Mouse (Mus musculus) embryonic facial prominence, embryonic 10.5 days (tissue): ENCODE measurements around the gene Casc3. TPM values are rescaled to one million over a fixed set of nuclear protein-coding genes. Genes with fewer than 3 reads are reported as not detected.

Experiments used
- DNase-seq: peaks from one replicate; pipeline ENCODE4 v3.0.0-alpha.2; 2017; ENCODE audit warnings: low spot score
- H3K27ac ChIP-seq: fragments of 300-500 bp; sonication (generic); replicated peaks from 2 replicates; pipeline ENCODE4 v1.5.1; 2016; ENCODE audit warnings: mild to moderate bottlenecking
- H3K27me3 ChIP-seq: fragments of 300-500 bp; sonication (generic); replicated peaks from 2 replicates; pipeline ENCODE4 v1.6.1; 2016; ENCODE audit warnings: low read depth, mild to moderate bottlenecking; ENCODE audit not compliant: poor library complexity, severe bottlenecking
- H3K36me3 ChIP-seq: fragments of 300-500 bp; sonication (generic); replicated peaks from 2 replicates; pipeline ENCODE4 v1.6.1; 2016; ENCODE audit warnings: mild to moderate bottlenecking, moderate library complexity
- H3K4me1 ChIP-seq: fragments of 300-500 bp; sonication (generic); 2 replicates; pipeline ENCODE4 v1.6.1; 2016
- H3K4me3 ChIP-seq: fragments of 300-500 bp; sonication (generic); 2 replicates; pipeline ENCODE4 v1.5.1; 2016; ENCODE audit warnings: mild to moderate bottlenecking, moderate library complexity
- H3K9me3 ChIP-seq: fragments of 300-500 bp; sonication (generic); 2 replicates; pipeline ENCODE4 v1.6.1; 2016; ENCODE audit warnings: mild to moderate bottlenecking
- WGBS: fragments of 180-500 bp; shearing (Covaris S2); methylation state at CpG from one replicate; pipeline ENCODE4 v1.1.7; 2016; 5-methylcytosine and 5-hydroxymethylcytosine counted together
- polyA plus RNA-seq: library from polyadenylated mRNA; unstranded; fragments of >200 nt; fragmentation: Nextera tagmentation; extraction: Ambion mirVana; gene quantifications from 2 replicates; pipeline ENCODE4 v1.2.1, GENCODE M21; 2016

The Casc3 gene
- polyA plus RNA-seq, 1 experiment from 2014 or later = 47.5 TPM

DNA sequence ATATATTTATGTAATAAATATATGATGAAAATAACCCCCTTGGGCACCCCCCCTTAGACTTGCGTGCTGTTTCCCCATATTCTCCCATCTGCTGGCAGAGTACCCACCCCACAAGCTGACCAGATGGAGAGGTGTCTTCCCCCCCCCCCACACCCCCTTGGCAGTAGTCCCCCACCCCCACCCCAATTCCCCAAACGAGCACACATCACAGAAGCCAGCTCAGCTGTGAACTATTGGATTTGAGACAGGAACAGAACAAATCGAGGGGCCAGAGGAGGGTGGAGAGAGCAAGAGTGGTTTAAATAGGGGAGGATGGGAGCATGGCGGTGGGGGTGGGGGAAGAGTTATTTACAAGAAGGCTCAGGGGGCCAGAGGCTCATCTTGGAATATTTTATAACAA lies 37.0 kb upstream of the Casc3 start:
- peaks cover 6% of the 10 kb centered on the region; the same call in 1 of the 2 replicates for H3K27me3 ChIP-seq
- WGBS = 27% methylated on average over 4 of the region's 4 CpGs
- peaks cover 65% of the 10 kb centered on the region for H3K36me3 ChIP-seq
- no peaks in the 10 kb centered on the region for H3K9me3 ChIP-seq
- H3K4me3 ChIP-seq = peak overlapping the region; percentile 43
- no peak for DNase-seq
- no peak overlapping the region for H3K27ac ChIP-seq
- peaks cover 61% of the 10 kb centered on the region for H3K4me1 ChIP-seq

DNA sequence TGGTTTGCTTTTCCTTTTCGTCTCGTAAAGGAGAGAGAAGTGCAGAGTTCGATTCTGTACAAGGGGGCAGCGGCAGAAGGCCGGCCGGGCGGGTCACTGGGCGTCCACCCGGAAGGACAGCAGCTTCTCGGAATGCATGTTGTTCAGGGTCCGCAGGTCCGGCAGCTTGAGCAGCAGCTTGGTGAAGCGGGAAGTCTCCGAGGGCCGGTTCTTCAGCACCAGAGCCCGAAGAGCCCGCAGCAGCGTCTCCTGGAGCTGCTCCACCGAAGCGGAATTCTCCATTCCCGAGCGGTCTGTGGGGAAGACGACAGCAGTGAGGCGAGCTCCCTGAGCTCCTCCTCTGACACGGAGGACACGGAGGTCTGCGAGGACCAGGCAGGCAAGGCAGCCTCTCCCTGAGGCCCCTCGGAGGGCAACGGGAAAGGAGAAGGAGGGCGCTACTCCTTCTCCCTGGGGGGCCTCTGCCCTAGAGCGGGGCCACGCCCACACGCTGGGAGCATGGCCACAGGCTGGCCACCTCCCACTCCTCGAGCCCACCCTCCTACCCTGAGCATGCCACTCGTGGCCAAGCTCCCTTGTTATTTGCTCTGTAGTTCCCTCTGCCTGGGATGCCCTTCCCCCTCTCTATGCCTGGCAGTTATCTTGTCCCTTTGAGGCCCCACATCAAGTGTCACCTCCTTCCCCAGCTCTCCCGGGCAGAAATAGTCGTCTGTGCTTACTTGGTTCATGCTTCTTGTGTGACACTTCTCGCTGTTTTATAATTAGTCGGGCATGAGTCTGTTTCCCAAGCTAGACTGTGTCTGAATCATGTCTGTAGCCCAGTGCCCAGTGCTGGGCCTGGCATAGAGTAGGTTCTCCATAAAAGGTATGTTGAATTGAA lies 36.3 kb upstream of the Casc3 start:
- 32% methylated on average over 39 of the region's 39 CpGs for WGBS
- peak overlapping the region; percentile 76 for H3K27ac ChIP-seq
- no peaks in the 10 kb centered on the region for H3K9me3 ChIP-seq
- DNase-seq = no peak
- H3K27me3 ChIP-seq = peaks cover 6% of the 10 kb centered on the region; the same call in 1 of the 2 replicates
- peaks cover 63% of the 10 kb centered on the region for H3K4me1 ChIP-seq
- peaks cover 58% of the 10 kb centered on the region for H3K36me3 ChIP-seq
- H3K4me3 ChIP-seq = peak overlapping the region; percentile 43

- Histone ChIP-seq H3K36me3 (peaks cover 49% of the 10 kb centered on the region), H3K27ac (no peak overlapping the region), H3K27me3 (peaks cover 6% of the 10 kb centered on the region; the same call in 1 of the 2 replicates), H3K4me1 (peaks cover 65% of the 10 kb centered on the region), H3K9me3 (no peaks in the 10 kb centered on the region), H3K4me3 (peak overlapping the region; percentile 43; the same call in 1 of the 2 replicates)
- DNase-seq = no peak
- 89% methylated on average over 25 of the region's 25 CpGs for WGBS
Observed at GRCm38 (mm10) chr11:98769007-98769954, 35.4 kb upstream of the Casc3 start.

DNA sequence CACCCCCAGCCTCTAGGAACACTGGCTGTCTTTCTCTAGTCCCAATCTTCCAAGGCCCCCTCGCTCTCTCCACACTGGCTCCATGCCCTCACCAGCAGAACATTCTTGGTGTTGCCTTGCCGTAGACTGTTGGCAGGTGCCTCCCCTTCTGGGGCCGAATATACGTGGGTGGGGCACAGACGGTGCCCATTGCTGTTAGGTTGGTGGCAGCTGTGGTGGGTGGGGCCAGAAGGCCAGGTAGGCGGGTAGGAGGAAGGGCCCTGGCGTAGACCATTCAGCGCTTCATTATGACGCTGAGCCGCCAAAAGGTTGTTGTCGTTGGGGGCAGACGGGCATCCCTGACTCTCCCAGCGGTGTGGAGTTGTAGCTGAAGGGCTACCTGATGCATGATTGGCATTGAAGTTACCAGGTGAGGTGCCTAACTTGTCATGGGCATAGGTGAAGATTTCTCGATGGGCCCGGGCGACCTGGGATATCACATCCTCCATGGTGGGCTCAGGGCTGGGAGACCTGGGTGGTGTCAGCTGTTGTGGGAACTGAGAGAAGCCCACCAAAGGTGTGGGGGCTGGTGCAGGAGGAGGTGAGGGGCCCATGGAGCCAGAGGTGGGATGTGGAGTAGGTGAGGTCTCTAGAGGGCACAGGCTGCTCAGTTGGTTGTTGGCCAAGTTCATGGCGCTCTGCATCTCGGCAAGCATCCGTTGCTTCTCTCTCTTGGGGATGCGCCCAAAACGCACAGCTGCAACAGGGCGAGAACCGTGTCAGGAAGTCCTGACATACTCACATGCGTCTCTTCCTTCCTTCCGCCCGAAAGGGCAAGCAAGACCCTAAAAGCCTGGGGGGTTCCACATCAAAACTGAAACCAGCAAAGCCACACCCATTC lies 34.4 kb upstream of the Casc3 start:
- Histone ChIP-seq H3K27ac (no peak overlapping the region), H3K36me3 (peaks cover 42% of the 10 kb centered on the region), H3K4me3 (no peak overlapping the region), H3K4me1 (peaks cover 68% of the 10 kb centered on the region), H3K27me3 (peaks cover 6% of the 10 kb centered on the region; the same call in 1 of the 2 replicates), H3K9me3 (no peaks in the 10 kb centered on the region)
- DNase-seq = no peak
- WGBS = 93% methylated on average over 26 of the region's 26 CpGs

GRCm38 (mm10) chr11:98771131-98771530 lies 33.6 kb upstream of the Casc3 start:
- peaks cover 34% of the 10 kb centered on the region for H3K36me3 ChIP-seq
- H3K9me3 ChIP-seq = no peaks in the 10 kb centered on the region
- no peak for DNase-seq
- no peak overlapping the region for H3K27ac ChIP-seq
- no peak overlapping the region for H3K4me3 ChIP-seq
- H3K4me1 ChIP-seq = peaks cover 68% of the 10 kb centered on the region
- WGBS = 95% methylated on average over 18 of the region's 18 CpGs
- peaks cover 6% of the 10 kb centered on the region; the same call in 1 of the 2 replicates for H3K27me3 ChIP-seq

GRCm38 (mm10) chr11:98771844-98772525 lies 32.7 kb upstream of the Casc3 start:
- no peak for DNase-seq
- 95% methylated on average over 11 of the region's 11 CpGs for WGBS
- H3K4me1 ChIP-seq = peaks cover 68% of the 10 kb centered on the region
- no peaks in the 10 kb centered on the region for H3K9me3 ChIP-seq
- peaks cover 6% of the 10 kb centered on the region; the same call in 1 of the 2 replicates for H3K27me3 ChIP-seq
- H3K27ac ChIP-seq = no peak overlapping the region
- H3K36me3 ChIP-seq = peaks cover 33% of the 10 kb centered on the region
- H3K4me3 ChIP-seq = no peak overlapping the region

- H3K9me3 ChIP-seq = no peaks in the 10 kb centered on the region
- DNase-seq = no peak
- 78% methylated on average over 8 of the region's 8 CpGs for WGBS
- H3K36me3 ChIP-seq = peaks cover 33% of the 10 kb centered on the region
- peaks cover 68% of the 10 kb centered on the region for H3K4me1 ChIP-seq
- H3K27me3 ChIP-seq = peaks cover 6% of the 10 kb centered on the region; the same call in 1 of the 2 replicates
- H3K27ac ChIP-seq = no peak overlapping the region
- no peak overlapping the region for H3K4me3 ChIP-seq
Observed at GRCm38 (mm10) chr11:98772667-98773171, 32.0 kb upstream of the Casc3 start.

DNA sequence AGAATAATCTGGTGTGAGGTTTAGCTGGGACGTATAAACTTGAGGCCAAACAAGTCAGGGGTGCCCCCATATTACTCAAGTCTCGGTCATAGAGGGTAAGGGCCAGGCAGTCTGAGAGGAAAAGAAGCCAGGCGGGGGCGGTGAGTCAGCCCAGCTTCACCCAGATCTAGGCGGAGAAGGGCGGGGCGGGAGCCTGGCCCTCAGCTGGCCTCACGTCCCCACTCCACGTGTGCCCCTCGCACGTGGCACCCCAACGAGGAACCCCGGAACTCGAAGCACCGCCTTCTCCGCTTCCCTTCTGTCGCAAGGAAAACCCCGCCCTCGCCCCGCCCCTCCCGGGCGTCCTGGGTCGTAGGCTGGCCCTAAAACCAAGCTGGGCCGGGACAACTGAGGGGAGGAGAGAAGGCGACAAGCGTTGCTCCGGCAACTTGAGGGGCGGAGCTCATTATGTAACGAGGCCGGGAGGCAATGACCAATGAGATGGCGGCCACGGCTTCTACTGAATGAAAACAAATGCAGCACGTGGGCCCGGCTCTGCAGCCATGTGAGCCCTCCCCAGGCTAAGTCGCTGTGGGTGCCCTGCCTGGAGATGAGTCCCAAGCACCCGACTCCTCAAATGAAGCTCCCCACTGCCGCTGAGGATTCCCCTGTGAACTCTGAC lies 30.9 kb upstream of the Casc3 start:
- 1% methylated on average over 37 of the region's 37 CpGs for WGBS
- Histone ChIP-seq H3K9me3 (no peaks in the 10 kb centered on the region), H3K4me1 (peaks cover 61% of the 10 kb centered on the region), H3K4me3 (peak overlapping the region; percentile 60), H3K27me3 (no peaks in the 10 kb centered on the region), H3K36me3 (peaks cover 26% of the 10 kb centered on the region), H3K27ac (peak overlapping the region; percentile 59)
- peak; percentile 94 for DNase-seq

- H3K4me1 ChIP-seq = peaks cover 54% of the 10 kb centered on the region
- H3K4me3 ChIP-seq = peak within 1 kb of the TSS; percentile 60
- H3K27ac ChIP-seq = peak within 1 kb of the TSS; percentile 85
- no peak for DNase-seq
- H3K9me3 ChIP-seq = no peaks in the 10 kb centered on the region
- 1% methylated on average over 22 of the region's 22 CpGs for WGBS
- peaks cover 16% of the 10 kb centered on the region for H3K36me3 ChIP-seq
- no peaks in the 10 kb centered on the region for H3K27me3 ChIP-seq
Observed at GRCm38 (mm10) chr11:98774582-98775347, 29.9 kb upstream of the Casc3 start, which contains the start of gene Nr1d1. TSS of gene Nr1d1 (minus strand) at chr11:98775333.

DNA sequence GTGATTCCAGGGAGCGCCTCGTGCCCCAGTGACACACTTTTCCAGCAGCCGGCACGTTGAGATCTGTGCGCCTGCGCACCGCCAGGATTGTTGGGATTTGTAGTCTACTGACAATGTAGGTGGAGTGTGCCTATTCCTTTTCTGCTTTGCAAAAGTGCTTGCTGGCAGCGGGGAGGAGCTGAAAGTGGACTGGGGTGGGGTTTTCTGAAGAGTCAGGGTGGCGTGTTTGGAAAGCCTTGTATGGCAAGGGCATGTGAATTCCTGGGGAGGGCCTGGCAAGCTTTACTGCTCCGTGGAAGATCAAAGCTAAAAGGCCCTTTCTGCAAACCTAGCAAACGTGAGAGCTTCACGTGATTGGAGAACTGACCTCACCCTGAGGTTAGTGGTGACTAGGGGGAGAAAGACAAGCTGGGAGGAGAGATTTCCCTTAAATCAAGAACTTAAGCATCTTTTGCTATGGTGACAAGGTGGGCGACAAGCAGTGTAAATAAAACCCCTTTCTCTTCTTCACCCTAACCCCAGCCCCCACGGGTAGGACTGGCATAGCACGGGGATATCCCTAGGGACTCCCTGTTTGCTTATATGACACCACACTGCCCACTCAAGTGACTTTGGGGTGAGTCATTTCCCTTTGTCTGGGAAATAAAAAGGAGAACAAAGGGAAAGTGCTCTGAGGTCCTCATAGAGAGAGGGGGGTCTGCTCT lies 29.2 kb upstream of the Casc3 start:
- Histone ChIP-seq H3K27me3 (no peaks in the 10 kb centered on the region), H3K9me3 (no peaks in the 10 kb centered on the region), H3K4me1 (peaks cover 54% of the 10 kb centered on the region), H3K4me3 (peak overlapping the region; percentile 60), H3K36me3 (peaks cover 9% of the 10 kb centered on the region), H3K27ac (peak overlapping the region; percentile 85)
- DNase-seq = peak; percentile 96
- 10% methylated on average over 15 of the region's 15 CpGs for WGBS
